Mouse (Mus musculus) neutrophil, adult 5-6 weeks (primary cell): ENCODE results near the gene Bcor. TPM values are rescaled to one million over a fixed set of nuclear protein-coding genes. Genes with fewer than 3 reads are reported as not detected.

ENCODE experiments used
- ATAC-seq: fragments of 151-379, 151-347 bp; 2 replicates; pipeline ENCODE4 v1.8.0; 2017; ENCODE audit warnings: mild to moderate bottlenecking, moderate TSS enrichment; ENCODE audit not compliant: insufficient number of reproducible peaks, poor library complexity, low FRiP score, severe bottlenecking; ENCODE audit errors: extremely low read depth
- total RNA-seq: library from RNA; stranded (forward); fragments of 200-1000 nt; gene quantifications from 2 replicates; pipeline ENCODE4 v1.2.3, GENCODE M21; 2017

Bcor gene
- 48.4 and 53.0 TPM in 2 replicates for total RNA-seq

DNA sequence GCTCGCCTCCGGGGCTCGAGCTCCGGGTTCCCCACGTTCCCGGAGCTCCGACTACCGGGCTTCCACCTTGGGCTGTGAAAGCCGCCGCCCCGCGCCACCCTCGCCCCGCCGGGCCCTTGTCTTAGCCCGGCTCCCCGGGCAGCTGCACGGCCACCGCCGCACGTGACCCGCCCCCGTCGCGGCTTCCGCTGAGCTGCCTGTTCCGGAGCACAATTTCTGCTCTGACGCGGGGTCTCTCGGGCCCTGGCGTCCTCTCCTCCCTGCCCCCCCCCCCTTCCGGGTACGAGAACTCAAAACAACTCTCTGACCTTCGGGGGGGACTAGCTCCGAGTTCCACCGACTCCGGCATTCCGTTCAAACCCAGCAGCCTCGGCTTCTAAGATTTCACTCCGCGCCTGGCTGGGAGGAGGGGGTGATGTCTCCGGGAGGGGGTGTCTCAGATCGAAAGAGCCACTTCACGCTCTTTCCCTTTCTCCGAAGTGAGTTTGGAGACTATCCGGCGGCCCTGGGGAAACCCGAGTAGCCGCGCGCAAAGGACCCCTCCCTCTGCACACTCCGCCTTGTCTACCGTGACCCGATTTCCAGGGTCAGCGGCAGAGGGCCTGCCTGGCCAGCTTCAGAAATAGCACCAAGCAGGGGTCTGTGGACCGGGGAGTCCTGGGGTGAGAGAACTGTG is at the start of gene Bcor:
Gene Bcor, minus strand, starts transcription at position 375 of the 676 bp plus-strand sequence.
- peak; percentile 34 for ATAC-seq

DNA sequence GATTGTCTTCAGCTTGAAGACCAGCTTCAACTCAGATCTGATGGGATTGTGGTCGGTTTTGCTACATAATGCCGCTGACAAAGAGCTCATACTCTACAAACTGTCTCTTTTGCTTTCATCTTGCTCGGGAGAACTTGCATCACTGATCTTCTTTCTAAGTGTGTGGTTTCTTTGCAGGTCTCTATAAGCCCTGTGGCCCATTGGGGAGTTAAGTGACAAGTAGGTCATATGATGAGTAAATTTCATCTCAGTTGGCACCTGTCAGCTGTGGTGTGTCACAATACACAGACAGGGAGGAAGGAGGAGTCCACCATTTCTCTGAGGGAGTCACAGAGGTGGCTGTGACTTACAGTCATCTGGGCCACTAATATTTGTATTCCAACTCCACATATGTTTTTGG is 42.8 kb upstream of the Bcor start:
- ATAC-seq = no peak

DNA sequence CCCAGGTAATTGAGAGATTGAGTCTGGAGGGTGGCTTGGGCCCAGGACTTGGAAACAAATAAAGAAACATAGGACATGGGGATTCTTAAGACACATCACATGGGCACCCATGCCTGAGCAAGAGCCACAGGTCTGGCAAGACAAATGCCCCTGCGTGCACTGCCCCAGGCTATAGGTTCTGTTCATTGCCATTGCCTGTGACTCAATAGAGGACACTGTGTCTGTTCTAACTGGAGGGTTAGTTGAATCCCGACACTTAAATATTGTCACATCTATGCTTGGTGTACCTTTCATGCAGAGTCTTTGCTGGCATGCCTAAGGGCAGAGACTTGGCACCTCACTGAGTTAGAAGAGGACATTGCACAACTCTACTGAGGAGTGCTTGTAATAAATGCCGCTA is 41.0 kb upstream of the Bcor start:
- no peak for ATAC-seq

DNA sequence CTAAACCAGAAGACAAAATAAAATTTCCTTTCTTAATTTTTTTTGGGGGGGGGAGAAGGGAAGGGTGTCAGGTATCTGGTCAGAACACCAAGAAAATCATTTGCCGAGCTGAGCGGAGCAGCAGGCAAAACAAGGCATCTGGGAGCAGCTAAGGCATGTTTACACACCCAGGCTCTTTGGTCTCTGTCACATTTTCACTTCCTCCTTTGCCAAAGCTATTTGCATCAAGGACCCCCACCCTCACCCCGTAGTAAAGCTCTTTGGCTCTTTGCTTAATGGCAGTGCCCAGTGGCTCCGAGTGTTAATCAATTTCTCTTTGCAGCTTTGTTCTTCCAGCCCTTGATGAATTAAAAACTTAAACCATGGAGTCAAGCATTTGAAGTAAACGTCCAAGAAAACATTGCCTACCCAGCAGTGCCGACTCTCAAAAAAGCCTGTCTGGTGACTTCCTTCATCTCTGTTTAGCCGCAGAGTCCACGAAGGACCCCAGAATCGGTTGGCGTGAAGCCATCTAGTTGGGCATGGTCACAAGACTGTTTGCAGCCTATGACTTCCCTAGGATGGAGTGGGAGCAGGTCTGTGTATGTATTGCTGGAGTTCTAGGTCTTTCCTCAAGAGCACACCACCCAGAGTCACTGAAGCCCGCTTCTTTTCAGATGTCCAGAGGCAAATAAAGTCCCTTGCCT is 35.2 kb upstream of the Bcor start:
- ATAC-seq = peak; percentile 63; the same call in 1 of the 2 replicates

DNA sequence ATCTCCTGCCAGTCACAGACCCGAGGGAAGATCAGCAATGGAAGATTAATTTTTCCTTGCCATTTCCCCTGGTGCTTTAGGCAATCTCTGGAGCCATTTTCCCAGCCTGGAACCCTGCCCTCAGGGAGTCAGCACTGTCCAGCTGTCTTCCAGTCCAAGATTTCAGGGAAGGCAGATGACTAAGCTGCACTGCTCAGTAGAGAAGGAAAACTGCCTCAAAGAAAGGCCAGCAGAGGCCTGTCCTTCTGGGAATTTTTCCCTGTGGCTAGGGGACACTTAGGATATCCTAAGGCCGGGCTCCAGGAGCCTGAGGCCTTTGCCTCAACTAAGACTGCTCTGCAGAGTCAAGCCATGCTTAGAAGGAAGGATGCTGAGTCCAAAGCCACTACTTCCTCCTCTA is 32.2 kb upstream of the Bcor start:
- ATAC-seq = no peak

DNA sequence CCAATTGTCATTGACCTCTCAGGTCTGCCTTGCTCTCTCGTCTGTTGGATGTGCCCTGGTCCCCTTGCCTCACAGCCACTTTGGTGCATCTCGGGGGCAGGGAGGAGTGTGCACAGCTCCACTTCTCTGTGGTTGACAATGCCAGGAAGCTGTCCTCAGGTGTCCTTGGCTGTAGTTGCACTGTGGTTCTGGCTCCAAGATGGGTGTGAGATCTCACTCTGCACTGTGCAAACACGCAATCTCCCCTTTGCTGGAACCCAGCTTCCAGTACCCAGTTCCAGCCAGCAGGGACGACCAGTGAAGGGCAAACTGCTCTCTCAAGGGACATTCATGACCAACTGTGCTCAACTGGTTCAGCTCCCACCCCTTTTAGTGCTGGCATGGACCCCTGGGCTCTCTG is 29.4 kb upstream of the Bcor start:
- ATAC-seq = no peak

DNA sequence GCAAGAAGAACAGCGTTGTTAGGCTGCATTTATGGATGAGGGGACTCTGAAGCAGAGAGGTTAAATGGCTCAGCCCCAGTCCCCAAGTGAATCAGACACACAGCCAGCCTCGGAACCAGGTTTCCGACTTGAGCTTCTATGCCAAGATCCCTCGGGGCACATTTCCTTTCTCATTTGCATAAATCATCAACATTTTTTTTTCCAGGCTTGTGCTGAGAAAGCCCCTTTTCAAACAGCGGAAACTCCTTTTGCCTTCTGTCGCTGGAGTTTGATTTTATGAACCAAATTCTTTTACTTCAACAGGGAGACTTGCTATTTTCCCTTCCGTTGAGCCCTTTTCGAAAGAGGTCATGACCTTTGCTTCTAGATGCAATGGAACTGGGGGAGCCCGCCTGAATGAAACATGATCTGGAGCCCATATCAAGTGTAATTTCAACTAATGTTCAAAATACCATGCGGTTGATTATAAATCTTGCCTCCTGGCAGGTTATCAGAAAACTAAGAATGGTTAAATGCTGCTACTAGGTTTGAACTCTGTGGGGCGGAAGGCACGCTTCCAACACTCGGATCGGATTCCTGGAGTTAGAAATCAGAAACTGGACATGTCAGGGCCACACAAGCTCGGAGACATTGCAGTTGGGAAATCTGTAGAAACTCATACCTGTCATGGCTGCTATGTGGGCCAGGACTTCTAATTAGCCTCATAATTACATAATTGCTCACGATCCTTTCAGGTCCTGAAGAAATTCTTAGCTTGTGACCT is 15.2 kb upstream of the Bcor start:
- ATAC-seq = no peak

DNA sequence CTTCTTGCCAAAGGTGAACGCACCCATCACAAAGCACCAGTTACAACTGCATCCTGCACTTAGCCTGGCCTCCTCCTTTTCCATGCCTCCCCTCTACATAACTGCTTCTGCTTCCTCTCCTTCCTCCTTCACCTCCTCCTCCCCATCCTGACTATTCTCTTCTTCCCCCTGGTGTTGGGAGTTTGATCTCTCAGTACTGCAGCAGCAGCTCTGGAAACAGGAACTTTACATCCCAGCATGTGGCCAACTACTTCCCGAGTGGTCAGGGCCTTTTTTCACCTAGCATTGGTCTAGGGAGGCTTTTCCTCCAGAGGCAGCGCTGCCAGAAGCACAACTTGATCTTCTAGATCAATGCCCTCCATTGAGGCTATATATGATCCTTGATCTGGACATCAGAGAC is 10.0 kb upstream of the Bcor start:
- ATAC-seq = no peak

DNA sequence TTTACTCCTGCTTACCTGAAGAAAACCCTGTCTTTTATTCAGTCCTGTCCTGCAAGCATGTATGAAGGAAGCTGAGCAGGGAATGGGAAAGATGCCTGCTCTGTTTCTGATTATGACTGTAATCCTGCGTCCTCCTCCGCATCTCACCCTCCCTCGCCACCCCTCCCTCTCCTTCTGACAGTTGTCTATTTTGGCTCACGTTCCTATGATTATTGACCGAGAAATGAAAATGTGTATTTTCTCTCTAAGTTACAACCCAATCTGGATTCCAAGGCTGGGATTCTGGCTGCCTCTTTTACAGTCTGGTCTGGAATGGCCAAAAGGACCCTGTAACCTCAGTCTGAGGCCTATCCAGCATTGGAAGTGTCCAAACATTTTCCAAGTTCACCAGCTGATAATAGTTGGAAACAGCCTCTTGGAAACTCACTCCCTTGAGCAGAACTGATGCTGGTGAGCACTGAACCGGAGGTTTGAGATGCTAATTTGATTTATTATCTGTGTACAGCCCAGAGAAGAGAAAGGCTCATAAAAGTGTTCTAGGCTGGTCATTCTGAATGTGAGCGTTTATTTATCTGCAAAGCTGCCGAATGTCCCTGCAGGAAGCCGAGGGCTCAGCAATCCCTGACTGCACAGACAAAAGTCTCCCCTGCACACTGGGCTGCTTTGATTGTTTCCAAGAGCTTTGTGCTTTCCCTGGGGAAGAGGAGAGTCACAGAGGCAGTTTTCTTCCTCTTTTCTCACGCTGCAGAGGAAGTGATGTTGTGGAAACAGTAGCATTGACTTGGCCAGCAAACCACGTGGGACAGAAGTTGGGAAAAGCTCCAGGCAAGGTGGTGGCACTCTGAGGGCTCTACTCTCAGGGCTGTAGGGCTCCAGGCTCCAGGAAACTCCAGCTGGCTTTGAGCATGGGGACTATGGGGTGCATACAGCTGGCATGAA is 4.7 kb upstream of the Bcor start:
- no peak for ATAC-seq

DNA sequence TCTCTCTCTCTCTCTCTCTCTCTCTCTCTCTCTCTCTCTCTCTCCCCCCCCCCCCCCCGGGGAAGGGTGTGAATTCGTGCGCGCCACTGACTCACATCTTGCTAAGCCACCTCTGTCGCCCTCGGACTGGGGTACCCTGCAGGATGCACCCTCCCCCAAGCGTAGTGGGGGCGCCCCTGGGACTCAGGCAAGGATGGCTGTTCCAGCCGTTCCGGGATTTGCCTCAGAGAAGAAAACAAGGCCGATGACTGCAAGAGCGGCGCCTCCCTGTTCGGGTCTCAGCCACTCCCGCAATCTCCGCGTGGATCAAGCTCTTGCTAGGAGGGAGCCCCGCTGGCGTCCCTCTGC is 647 bp downstream of the Bcor start:
- no peak for ATAC-seq

DNA sequence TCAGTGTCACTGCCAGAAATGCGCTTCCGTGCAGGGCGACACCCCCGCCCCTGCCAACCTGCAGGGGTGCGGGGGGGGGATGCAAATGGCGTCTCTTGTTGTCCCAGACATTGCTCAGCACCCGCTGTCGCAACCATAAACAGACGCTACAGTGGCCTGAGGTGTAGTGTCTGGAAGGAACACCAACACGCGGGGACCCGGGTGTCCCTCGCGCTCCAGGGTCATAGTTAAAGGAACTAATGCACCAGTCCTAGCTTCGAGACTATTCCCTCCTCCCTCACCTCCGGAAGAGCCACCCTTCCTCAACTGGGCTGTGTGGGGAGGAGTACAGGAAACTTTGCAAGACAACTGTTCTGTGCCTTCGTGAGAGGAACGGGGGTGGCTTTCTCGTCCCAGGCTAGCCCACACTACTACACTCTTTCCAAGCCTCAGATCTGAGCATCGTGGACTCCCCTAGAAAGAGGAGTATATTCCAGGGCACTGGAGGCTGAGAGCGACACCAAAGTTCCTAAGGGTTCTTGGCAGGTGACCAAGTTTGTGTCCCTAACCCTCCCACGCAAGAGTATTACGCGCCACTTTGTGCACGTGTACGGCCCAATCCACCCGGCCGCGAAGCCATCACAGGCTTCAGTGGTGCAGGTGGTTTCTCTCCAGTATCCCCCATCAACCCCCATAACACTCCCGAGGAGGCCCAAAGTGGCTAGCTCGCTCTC is 1.2 kb downstream of the Bcor start:
- ATAC-seq = peak; percentile 51

DNA sequence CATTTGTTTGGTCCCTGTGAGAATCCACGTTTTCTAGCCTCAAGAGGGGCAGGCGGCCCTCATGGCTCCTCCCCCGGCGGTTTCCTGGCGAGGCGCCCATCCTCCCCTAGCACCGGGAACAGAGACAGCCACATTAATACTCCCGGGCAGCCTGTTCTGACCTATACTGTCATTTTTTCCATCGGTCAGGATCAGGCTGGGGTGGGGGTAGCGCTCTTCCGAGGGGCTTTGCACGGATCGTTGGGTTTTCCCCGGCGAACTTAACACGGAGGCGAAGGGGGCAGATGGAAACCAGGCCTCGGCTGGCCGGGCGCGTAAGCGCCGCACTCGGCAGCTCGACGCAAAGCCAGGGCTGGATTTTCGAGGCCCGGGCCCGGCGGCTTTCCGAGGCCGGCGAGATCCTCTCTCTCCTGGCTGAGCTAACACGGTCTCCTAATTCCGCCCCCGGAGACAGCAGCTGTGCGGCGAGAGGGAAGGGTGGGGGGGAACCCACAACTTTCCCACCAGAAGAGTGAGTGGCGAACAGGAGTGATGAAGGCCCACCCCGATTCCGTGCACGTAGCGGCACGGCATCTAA is 1.8 kb downstream of the Bcor start:
- ATAC-seq = no peak

DNA sequence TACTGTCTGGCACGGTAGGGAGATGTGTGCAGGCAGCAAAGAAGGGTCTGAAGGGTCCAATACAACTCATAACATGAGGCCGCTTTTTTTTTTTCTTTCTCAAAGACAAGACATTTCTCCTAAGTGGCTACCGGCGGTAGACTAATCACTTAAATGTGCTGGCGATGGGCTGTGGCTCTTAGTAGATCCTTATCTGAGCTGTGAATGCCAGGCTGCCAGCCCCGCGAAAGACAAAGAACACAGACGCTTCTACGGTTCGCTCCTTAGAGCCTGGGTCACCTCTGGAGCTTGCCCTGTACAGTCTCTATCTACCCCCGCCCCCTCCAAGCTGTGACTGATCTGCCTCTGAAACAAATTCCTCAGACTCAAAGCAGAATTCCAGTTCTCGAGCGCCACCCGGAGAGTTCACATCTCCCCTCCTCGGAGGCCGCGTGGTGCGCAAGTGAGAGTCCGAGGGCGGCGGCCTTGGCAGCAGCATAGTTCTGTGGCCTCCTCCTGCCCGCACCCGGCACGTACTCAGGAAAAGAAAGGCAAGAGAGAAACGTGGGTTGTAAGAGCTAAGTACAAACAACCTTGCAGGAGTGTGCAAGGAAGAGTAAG is 2.7 kb downstream of the Bcor start:
- no peak for ATAC-seq

DNA sequence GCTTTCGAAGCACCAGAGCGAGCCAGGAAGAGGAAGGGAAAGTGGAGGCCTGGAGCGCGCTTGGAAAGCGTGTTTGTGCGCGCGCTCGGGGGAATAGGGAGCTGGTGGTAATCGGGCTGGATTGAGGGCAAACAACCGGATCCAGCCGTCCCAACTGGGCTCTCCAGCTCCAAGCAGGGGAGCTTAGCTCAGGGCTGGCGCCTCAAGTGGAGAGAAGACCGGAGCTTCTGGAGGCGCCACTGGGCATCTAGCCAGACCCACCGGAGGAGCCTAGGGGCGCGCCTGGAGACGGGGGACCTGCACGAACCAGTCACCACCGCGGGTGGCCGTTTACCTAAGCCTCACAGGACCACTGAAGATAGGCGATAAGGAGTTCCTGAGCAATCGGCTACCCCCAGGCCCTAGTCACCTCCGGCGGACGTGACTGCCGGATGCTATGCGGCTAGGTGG is 4.3 kb downstream of the Bcor start:
- no peak for ATAC-seq

DNA sequence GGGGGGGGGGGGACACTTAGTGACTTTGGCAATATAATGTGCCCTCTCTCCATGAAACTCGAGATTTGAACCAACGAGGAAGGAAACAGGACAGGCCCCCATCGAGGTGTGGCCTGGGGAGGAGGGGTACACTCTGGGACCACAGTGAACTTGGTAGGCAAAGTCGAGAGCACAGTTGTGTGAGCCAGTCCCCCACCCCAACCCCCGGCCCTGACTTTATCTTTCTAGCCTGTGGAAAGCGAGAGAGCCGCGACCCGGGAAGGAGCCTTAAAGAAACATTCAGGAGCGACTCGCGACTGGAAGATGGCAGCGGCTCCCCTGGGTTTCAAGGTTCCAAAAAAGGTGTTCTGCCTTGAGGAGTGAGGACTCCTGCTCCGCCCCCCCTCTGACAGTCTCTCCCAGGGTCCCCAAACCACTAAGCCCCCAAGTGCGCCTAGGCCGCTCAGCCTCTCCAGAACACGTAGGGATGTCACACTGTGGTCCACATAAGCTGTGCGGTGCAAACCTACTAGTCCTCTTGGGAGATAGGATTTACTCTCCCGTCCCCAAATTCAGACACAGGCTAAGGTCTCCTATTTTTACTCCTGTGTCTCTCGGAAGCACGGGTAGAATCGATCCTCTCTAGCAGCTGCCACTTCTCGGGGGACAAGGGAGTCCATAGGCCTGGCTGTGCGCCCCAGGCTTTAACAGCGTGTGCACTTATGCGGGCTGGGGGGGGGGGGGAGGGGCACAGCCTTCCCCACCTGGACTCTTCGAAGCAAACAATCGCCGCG is 4.9 kb downstream of the Bcor start:
- ATAC-seq = no peak

DNA sequence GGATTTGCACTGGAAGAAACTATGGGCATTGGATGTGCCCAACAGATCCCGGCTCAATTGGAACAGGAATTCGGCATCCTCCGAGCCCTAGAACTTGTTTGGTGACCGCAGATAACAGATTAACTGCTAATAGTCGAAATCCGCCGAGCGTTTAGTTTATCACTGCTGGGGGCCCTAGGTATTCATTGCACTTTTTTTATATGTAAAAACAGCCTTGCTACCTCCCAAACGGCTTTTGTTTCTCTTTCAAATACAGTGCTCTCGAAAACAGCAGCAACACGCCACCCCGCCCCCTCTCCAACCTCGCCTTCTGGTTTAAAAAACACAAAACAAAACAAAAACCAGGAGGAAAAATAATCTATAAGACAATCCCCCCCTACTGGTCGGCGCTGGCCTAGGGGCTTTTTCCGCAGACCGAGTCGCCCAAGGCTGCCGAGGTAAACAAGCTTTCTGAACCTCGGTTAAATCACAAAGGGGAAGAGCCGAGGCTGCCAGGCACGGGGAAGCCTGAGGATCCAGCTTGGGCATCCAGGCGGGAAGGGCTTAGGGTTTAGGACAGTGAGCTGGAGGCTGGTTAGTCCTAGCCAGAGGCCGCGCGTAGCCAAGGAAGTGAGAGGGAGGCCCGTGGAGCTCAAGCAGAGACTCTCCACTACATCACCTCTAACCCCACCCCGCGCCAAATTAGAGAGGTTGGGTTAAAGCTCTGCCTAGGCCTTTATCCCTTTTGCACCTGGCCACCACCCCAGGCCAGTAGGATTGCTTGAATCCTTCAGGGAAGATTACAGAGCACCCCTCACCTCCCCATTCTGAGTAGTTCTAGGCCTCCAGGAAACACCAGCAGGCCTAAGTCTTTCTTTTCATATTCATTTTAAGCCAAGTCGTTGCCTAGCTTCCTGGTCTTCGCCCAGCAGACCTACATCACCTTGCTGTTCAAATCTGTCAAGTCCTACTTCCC is 6.7 kb downstream of the Bcor start:
- no peak for ATAC-seq
